Mouse (Mus musculus): ENCODE results near the gene Cldn15. TPM values are rescaled to one million over a fixed set of nuclear protein-coding genes. Genes with fewer than 3 reads are reported as not detected.

Gene Cldn15
- polyA plus RNA-seq (2015; fragmentation: Nextera tagmentation; extraction: Ambion mirVana) = 15.4 and 18.0 TPM in 2 replicates

GRCm38 (mm10) chr5:136966331-136966730 is at the start of gene Cldn15:
TSS of gene Cldn15 (plus strand) at chr5:136966616.

GRCm38 (mm10) chr5:136953015-136953414 is 13.4 kb upstream of the Cldn15 start, which contains the start of gene Fis1:
TSS of gene Fis1 (plus strand) at chr5:136953275.

DNA sequence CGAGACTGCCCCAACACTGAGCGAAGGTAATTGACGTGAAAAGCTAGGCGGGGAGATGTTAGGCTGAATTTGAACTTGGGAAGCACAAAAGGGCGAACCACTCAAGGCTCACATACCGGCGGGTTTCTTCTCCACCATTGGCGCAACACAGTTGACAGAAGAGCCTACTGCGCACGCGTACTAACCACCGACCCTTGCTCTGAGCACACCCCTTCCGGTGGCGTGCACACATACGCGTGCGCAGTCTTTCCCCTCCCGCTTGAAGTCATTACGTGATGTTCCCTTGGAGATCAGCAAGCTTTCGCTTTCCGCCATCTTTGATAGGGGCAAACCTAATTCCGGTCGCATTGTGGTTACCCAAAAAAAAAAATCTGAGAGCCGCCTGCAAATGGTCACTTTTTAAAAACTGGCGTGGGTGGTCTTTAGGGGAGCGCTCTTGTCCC is 20.3 kb downstream of the Cldn15 start, which contains the start of gene Plod3:
Plod3 (plus strand) TSS at position 325 of the 443 bp plus-strand sequence.

GRCm38 (mm10) chr5:136987934-136988271 is 21.5 kb downstream of the Cldn15 start, which contains the start of gene Znhit1:
TSS of gene Znhit1 (minus strand) at chr5:136988021.

MicroRNAs encoded within 50 kb of the gene (microRNA counts, 519-probe panel; counts per million panel counts)
- 88.3 counts per million for microRNA mmu-miR-702

Other genes starting within 250 kb of the Cldn15 start
- 12.4 and 16.5 TPM in 2 replicates for gene Col26a1, start 83.4 kb upstream of the Cldn15 start, polyA plus RNA-seq (2015; fragmentation: Nextera tagmentation; extraction: Ambion mirVana)
- gene Ift22, start 58.5 kb upstream of the Cldn15 start, polyA plus RNA-seq (2015; fragmentation: Nextera tagmentation; extraction: Ambion mirVana) = 13.7 and 19.2 TPM in 2 replicates
- gene Fis1, start 13.3 kb upstream of the Cldn15 start, polyA plus RNA-seq (2015; fragmentation: Nextera tagmentation; extraction: Ambion mirVana) = 287 and 303 TPM in 2 replicates
- gene Plod3, start 20.4 kb downstream of the Cldn15 start, polyA plus RNA-seq (2015; fragmentation: Nextera tagmentation; extraction: Ambion mirVana) = 12.3 and 18.6 TPM in 2 replicates
- gene Znhit1, start 21.4 kb downstream of the Cldn15 start, polyA plus RNA-seq (2015; fragmentation: Nextera tagmentation; extraction: Ambion mirVana) = 57.5 and 58.6 TPM in 2 replicates
- gene Vgf, start 59.8 kb downstream of the Cldn15 start, polyA plus RNA-seq (2015; fragmentation: Nextera tagmentation; extraction: Ambion mirVana) = not detected in 2 replicates
- 99.2 and 99.6 TPM in 2 replicates for gene Ap1s1, start 79.5 kb downstream of the Cldn15 start, polyA plus RNA-seq (2015; fragmentation: Nextera tagmentation; extraction: Ambion mirVana)
- gene Serpine1, start 105.7 kb downstream of the Cldn15 start, polyA plus RNA-seq (2015; fragmentation: Nextera tagmentation; extraction: Ambion mirVana) = 0.06 TPM in 2 replicates
- gene Trim56, start 149.6 kb downstream of the Cldn15 start, polyA plus RNA-seq (2015; fragmentation: Nextera tagmentation; extraction: Ambion mirVana) = 15.6 and 17.3 TPM in 2 replicates
- not detected in 2 replicates for gene Muc3, start 182.7 kb downstream of the Cldn15 start, polyA plus RNA-seq (2015; fragmentation: Nextera tagmentation; extraction: Ambion mirVana)
- gene Muc3a, start 245.8 kb downstream of the Cldn15 start, polyA plus RNA-seq (2015; fragmentation: Nextera tagmentation; extraction: Ambion mirVana) = 0.11 and 0.23 TPM in 2 replicates

Measured in spleen, postnatal 0 days (tissue).